Mouse (Mus musculus) ES-Bruce4 (cell line): Measurements from ENCODE around the gene Krtap16-1. TPM values are rescaled to one million over a fixed set of nuclear protein-coding genes. Genes with fewer than 3 reads are reported as not detected.

Source experiments
- H3K27ac ChIP-seq: 2 replicates; pipeline ENCODE4 v1.5.1; 2012; ENCODE audit warnings: low read length, inconsistent platforms; ENCODE audit not compliant: insufficient read depth
- H3K27me3 ChIP-seq: 2 replicates; pipeline ENCODE4 v1.6.1; 2012; ENCODE audit warnings: mild to moderate bottlenecking, low read length, inconsistent platforms; ENCODE audit not compliant: control insufficient read depth, poor library complexity, insufficient read depth, severe bottlenecking
- H3K36me3 ChIP-seq: 2 replicates; pipeline ENCODE4 v1.6.1; 2012; ENCODE audit warnings: inconsistent platforms, mild to moderate bottlenecking, low read length, moderate library complexity; ENCODE audit not compliant: control insufficient read depth, poor library complexity, insufficient read depth, severe bottlenecking
- H3K4me1 ChIP-seq: one replicate; pipeline ENCODE4 v1.8.1; 2011; ENCODE audit warnings: low read length; ENCODE audit not compliant: control insufficient read depth, insufficient read depth
- H3K4me3 ChIP-seq: 2 replicates; pipeline ENCODE4 v1.5.1; 2011; ENCODE audit warnings: low read depth, mild to moderate bottlenecking, low read length
- H3K9ac ChIP-seq: 2 replicates; pipeline ENCODE4 v1.6.1; 2012; ENCODE audit warnings: low read depth, mild to moderate bottlenecking, inconsistent platforms; ENCODE audit not compliant: poor library complexity, severe bottlenecking
- H3K9me3 ChIP-seq: replicated peaks from 2 replicates; pipeline ENCODE4 v1.6.1; 2012; ENCODE audit warnings: mild to moderate bottlenecking, low read length, inconsistent platforms; ENCODE audit not compliant: control insufficient read depth, poor library complexity, insufficient read depth, severe bottlenecking
- CTCF ChIP-seq: IDR thresholded peaks from one replicate; pipeline ENCODE4 v1.8.1; 2011; ENCODE audit warnings: low read depth, low read length
- EP300 ChIP-seq: IDR thresholded peaks from 2 replicates; pipeline ENCODE4 v1.6.1; 2011; ENCODE audit warnings: low read depth, low read length; ENCODE audit not compliant: insufficient read depth
- POLR2A ChIP-seq: IDR thresholded peaks from one replicate; pipeline ENCODE4 v1.8.1; 2011; ENCODE audit warnings: low read length; ENCODE audit not compliant: insufficient read depth
- polyA plus RNA-seq: library from polyadenylated mRNA; stranded (reverse); fragments of >200 nt; gene quantifications from 2 replicates; pipeline ENCODE4 v1.2.4, GENCODE M21; 2011; ENCODE audit warnings: low read depth; ENCODE audit not compliant: missing spikeins, insufficient read depth, insufficient read length

The Krtap16-1 gene
- polyA plus RNA-seq, 1 experiment, result not detected

GRCm38 (mm10) chr11:99983442-99983841, 3.0 kb downstream of the Krtap16-1 start:
- Histone ChIP-seq H3K27me3 (no peaks in the 10 kb centered on the region; the same call in 1 of the 2 replicates), H3K27ac (no peak overlapping the region), H3K4me3 (no peak overlapping the region), H3K4me1 (no peaks in the 10 kb centered on the region), H3K9ac (no peak overlapping the region), H3K36me3 (no peaks in the 10 kb centered on the region), H3K9me3 (no peaks in the 10 kb centered on the region)
- TF ChIP-seq CTCF (no peak), POLR2A (no peak), EP300 (no peak)

GRCm38 (mm10) chr11:99982731-99983130, 3.7 kb downstream of the Krtap16-1 start:
- Histone ChIP-seq H3K4me3 (no peak overlapping the region), H3K9me3 (no peaks in the 10 kb centered on the region), H3K27me3 (no peaks in the 10 kb centered on the region; the same call in 1 of the 2 replicates), H3K36me3 (no peaks in the 10 kb centered on the region), H3K4me1 (no peaks in the 10 kb centered on the region), H3K27ac (no peak overlapping the region), H3K9ac (no peak overlapping the region)
- TF ChIP-seq EP300, result no peak
- no peak for TF ChIP-seq CTCF
- no peak for TF ChIP-seq POLR2A

DNA sequence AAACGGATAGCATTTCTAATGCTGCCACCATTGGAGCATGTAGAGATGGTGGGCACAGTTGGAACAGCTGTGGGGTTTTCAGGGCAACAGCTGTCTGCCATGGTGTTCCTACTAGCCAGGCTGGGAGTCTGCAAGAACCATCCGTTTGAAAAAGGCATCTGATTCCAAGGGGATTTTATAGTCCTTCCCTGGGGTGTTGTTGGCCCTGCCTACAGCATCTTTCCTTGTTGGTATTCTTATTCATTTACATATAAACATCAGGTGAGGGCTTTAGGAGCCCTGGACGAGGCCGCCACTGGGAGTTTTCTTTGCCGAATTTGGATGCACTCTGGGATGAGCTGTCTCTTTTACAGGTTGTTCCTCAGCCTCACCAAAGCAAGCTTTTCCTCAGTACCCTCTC, 7.4 kb downstream of the Krtap16-1 start, which contains the start of gene Krtap29-1:
Krtap29-1 (minus strand) TSS at position 101 of the 400 bp plus-strand sequence.
- no peaks in the 10 kb centered on the region for H3K36me3 ChIP-seq
- no peaks in the 10 kb centered on the region; the same call in 1 of the 2 replicates for H3K27me3 ChIP-seq
- no peaks in the 10 kb centered on the region for H3K9me3 ChIP-seq
- H3K27ac ChIP-seq, result no peak within 1 kb of the TSS
- no peaks in the 10 kb centered on the region for H3K4me1 ChIP-seq
- no peak within 1 kb of the TSS for H3K9ac ChIP-seq
- TF ChIP-seq CTCF (no peak), POLR2A (no peak), EP300 (no peak)
- no peak within 1 kb of the TSS for H3K4me3 ChIP-seq

GRCm38 (mm10) chr11:99965961-99966360, 20.4 kb downstream of the Krtap16-1 start:
- H3K4me3 ChIP-seq, result no peak overlapping the region
- H3K27ac ChIP-seq, result no peak overlapping the region
- no peaks in the 10 kb centered on the region for H3K9me3 ChIP-seq
- H3K4me1 ChIP-seq, result no peaks in the 10 kb centered on the region
- H3K9ac ChIP-seq, result no peak overlapping the region
- TF ChIP-seq CTCF, result no peak
- TF ChIP-seq POLR2A, result no peak
- TF ChIP-seq EP300, result no peak
- H3K27me3 ChIP-seq, result no peaks in the 10 kb centered on the region
- no peaks in the 10 kb centered on the region for H3K36me3 ChIP-seq

DNA sequence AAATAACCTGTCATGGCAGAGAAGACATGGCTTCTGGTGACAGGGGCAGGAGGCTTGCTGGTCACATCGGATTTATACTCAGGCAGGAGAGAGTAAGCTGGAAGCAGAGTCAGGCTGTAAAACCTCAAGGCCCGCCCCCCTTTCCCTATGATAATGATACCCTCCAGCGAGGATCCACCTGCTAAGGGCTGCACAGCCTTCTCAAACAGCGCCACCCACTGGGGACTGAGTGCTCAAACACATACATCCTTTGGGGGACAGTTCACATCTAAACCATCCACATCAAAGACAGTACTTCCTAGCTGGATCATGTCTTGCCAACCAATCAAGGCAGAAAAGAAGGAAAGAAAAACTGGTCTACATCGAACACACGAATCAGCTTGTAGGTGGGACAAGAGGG, 22.2 kb downstream of the Krtap16-1 start:
- Histone ChIP-seq H3K4me1 (no peaks in the 10 kb centered on the region), H3K9ac (no peak overlapping the region), H3K36me3 (no peaks in the 10 kb centered on the region), H3K9me3 (no peaks in the 10 kb centered on the region), H3K27me3 (no peaks in the 10 kb centered on the region), H3K4me3 (no peak overlapping the region), H3K27ac (no peak overlapping the region)
- TF ChIP-seq CTCF (peak; percentile 56), POLR2A (no peak)

DNA sequence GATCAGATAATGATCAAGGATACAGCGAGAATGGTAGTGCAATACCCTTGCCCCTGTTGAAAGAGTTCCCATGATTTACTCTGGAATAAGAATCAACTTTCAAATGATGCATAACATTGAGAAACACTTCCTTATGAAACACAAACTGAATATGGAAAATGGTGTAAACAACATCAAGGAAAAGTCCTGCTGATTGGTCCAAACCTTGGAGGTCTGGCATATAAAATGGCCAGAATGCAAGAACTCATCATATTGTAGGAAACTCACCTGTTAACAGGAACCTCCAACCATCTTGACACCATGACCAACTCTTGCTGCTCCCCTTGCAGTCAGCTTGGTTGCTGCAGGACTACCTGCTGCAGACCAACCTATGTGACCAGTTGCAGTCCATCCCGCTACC, 38.2 kb downstream of the Krtap16-1 start, which contains the start of gene Krtap9-5:
Krtap9-5 (plus strand) TSS at position 301 of the 400 bp plus-strand sequence.
- Histone ChIP-seq H3K9ac (no peak within 1 kb of the TSS), H3K36me3 (no peaks in the 10 kb centered on the region), H3K27me3 (no peaks in the 10 kb centered on the region; the same call in 1 of the 2 replicates), H3K9me3 (no peaks in the 10 kb centered on the region), H3K27ac (no peak within 1 kb of the TSS), H3K4me3 (no peak within 1 kb of the TSS), H3K4me1 (no peaks in the 10 kb centered on the region)
- no peak for TF ChIP-seq EP300
- TF ChIP-seq POLR2A, result no peak
- TF ChIP-seq CTCF, result no peak
